Mouse (Mus musculus): ENCODE results near the gene Fam98b. TPM values are rescaled to one million over a fixed set of nuclear protein-coding genes. Genes with fewer than 3 reads are reported as not detected.
A peak's percentile ranks its signal among the peaks of the same experiment; 100 is the strongest.

Fam98b gene
- polyA plus RNA-seq, 1 experiment from 2014 or later, result 18.2 TPM

DNA sequence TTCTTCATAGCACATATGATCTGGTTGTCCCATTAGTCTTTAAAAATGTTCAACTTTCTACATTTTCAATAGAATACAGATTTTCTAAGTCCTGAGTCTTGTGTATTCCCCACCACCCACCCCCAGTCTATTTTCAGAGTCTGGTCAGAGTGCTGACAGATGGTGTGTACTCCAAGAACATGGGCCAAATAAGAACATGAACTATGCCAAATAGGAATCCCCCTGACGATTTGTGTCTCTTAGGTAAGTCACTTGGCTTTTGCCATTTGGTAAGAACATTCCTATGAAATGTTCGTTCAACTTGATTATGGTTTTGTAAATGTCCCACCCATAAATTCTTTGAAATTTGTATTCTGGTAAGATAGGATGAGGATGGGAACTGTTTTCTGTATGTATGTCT, 59.5 kb downstream of the Fam98b start:
- ATAC-seq (ENCODE audit: low FRiP score), result no peak
- 75% methylated on average over 2 of the region's 2 CpGs for WGBS
- Histone ChIP-seq H3K9ac (no peak overlapping the region), H3K4me2 (replicated peaks) (no peak overlapping the region), H3K27me3 (no peaks in the 10 kb centered on the region), H3K36me3 (no peaks in the 10 kb centered on the region), H3K9me3 (replicated peaks) (no peaks in the 10 kb centered on the region), H3K4me3 (no peak overlapping the region), H3K27ac (no peak overlapping the region), H3K4me1 (no peaks in the 10 kb centered on the region)

- H3K9ac ChIP-seq, result no peak overlapping the region
- H3K4me1 ChIP-seq, result no peaks in the 10 kb centered on the region
- no peaks in the 10 kb centered on the region for H3K9me3 ChIP-seq (replicated peaks)
- no peak overlapping the region for H3K27ac ChIP-seq
- no peak overlapping the region for H3K4me3 ChIP-seq
- H3K27me3 ChIP-seq, result no peaks in the 10 kb centered on the region
- no peaks in the 10 kb centered on the region for H3K36me3 ChIP-seq
- 77% methylated on average over 1 of the region's 1 CpGs for WGBS
- H3K4me2 ChIP-seq (replicated peaks), result no peak overlapping the region
- ATAC-seq (ENCODE audit: low FRiP score), result no peak
Observed at GRCm38 (mm10) chr2:117311349-117311748, 61.8 kb downstream of the Fam98b start.

GRCm38 (mm10) chr2:117312030-117312429, 62.5 kb downstream of the Fam98b start:
- no peak overlapping the region for H3K9ac ChIP-seq
- no peak overlapping the region for H3K27ac ChIP-seq
- H3K36me3 ChIP-seq, result no peaks in the 10 kb centered on the region
- no peaks in the 10 kb centered on the region for H3K4me1 ChIP-seq
- H3K4me3 ChIP-seq, result no peak overlapping the region
- H3K9me3 ChIP-seq (replicated peaks), result 0 out of 2 replicates have a peak, but pooled peaks cover 3% of the 10 kb centered on the region
- peak overlapping the region; percentile 9; the same call in 1 of the 2 replicates for H3K4me2 ChIP-seq (replicated peaks)
- H3K27me3 ChIP-seq, result no peaks in the 10 kb centered on the region
- ATAC-seq (ENCODE audit: low FRiP score), result no peak
- 49% methylated on average over 2 of the region's 2 CpGs for WGBS

DNA sequence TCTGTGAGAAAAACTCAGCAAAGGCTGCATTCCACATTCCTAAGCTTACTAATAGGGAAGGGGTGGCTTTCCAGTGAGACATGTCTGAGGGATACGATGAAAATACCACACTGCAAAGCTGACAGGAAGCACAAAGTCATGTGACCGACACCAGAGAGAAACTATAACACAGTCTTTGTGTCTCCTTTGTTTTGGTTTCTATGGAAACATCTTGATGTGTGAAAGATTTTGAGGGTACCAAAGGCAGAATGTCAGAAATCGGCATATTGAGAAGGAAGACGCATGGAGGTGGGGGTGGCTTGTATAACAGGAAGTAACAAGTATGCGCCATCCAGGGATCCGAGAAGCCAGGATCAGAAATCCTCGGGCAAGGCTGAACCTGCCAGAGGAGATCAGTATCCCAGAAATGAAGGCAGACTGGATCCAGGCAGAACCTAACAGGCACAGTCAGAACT, 62.9 kb downstream of the Fam98b start:
- no peak overlapping the region for H3K27ac ChIP-seq
- H3K4me2 ChIP-seq (replicated peaks), result peak overlapping the region; percentile 9
- 0 out of 2 replicates have a peak, but pooled peaks cover 3% of the 10 kb centered on the region for H3K9me3 ChIP-seq (replicated peaks)
- no peaks in the 10 kb centered on the region for H3K4me1 ChIP-seq
- 59% methylated on average over 7 of the region's 7 CpGs for WGBS
- peak; percentile 56; the same call in 1 of the 2 replicates for ATAC-seq (ENCODE audit: low FRiP score)
- no peaks in the 10 kb centered on the region for H3K27me3 ChIP-seq
- H3K36me3 ChIP-seq, result no peaks in the 10 kb centered on the region
- H3K4me3 ChIP-seq, result 0 out of 2 replicates have a peak overlapping the region, but pooled peaks have one; percentile 0
- H3K9ac ChIP-seq, result no peak overlapping the region

GRCm38 (mm10) chr2:117313586-117314235, 64.2 kb downstream of the Fam98b start:
- H3K9me3 ChIP-seq (replicated peaks), result 0 out of 2 replicates have a peak, but pooled peaks cover 3% of the 10 kb centered on the region
- H3K27me3 ChIP-seq, result no peaks in the 10 kb centered on the region
- H3K4me1 ChIP-seq, result no peaks in the 10 kb centered on the region
- 78% methylated on average over 5 of the region's 5 CpGs for WGBS
- H3K4me3 ChIP-seq, result no peak overlapping the region
- ATAC-seq (ENCODE audit: low FRiP score), result no peak
- H3K9ac ChIP-seq, result no peak overlapping the region
- H3K36me3 ChIP-seq, result no peaks in the 10 kb centered on the region
- no peak overlapping the region for H3K27ac ChIP-seq
- H3K4me2 ChIP-seq (replicated peaks), result no peak overlapping the region

DNA sequence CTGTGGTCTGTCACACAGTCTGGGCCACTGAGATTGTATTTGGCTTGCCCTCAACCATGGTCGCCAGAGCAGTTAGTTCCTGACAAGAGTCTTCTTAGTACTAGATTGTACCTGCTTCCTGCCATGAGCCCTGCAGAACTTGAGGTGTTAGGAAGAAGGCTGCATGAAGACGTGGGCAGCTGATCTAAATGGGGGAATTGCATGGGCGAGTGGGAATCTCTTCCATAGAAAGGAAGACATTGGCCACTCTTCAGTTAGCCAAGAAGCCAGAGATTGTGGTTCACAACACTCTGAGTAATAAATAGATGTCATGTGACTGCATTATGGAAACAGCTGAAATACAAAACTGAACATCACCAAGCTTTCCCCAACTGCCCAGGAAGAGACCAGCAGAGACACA, 69.5 kb downstream of the Fam98b start:
- Histone ChIP-seq H3K27ac (no peak overlapping the region), H3K36me3 (no peaks in the 10 kb centered on the region), H3K4me2 (replicated peaks) (no peak overlapping the region), H3K27me3 (no peaks in the 10 kb centered on the region), H3K9ac (no peak overlapping the region), H3K9me3 (replicated peaks) (0 out of 2 replicates have a peak, but pooled peaks cover 3% of the 10 kb centered on the region), H3K4me3 (no peak overlapping the region), H3K4me1 (no peaks in the 10 kb centered on the region)
- no peak for ATAC-seq (ENCODE audit: low FRiP score)
- WGBS, result 89% methylated on average over 3 of the region's 3 CpGs

Other genes starting within 250 kb of the Fam98b start
- gene Spred1, start 128.4 kb upstream of the Fam98b start, polyA plus RNA-seq (2016; fragmentation: Nextera tagmentation; extraction: Ambion mirVana), result 21.0 and 23.4 TPM in 2 replicates
- 1.4 and 1.6 TPM in 2 replicates for gene Rasgrp1, start 93.3 kb downstream of the Fam98b start, polyA plus RNA-seq (2016; fragmentation: Nextera tagmentation; extraction: Ambion mirVana)